Mouse (Mus musculus): ENCODE data around the gene Pafah1b3.

- TF ChIP-seq GATA1 (IDR thresholded peaks at IDR 0.05; ENCODE audit: low read depth, low read length) (no peak), POLR2A (IDR thresholded peaks at IDR 0.05; ENCODE audit: control insufficient read depth in 1 of 2, insufficient read depth in 1 of 2, low read depth in 1 of 2, low read length in 2 of 2, poor library complexity in 1 of 2) (no peak), MAX (IDR thresholded peaks at IDR 0.05; ENCODE audit: low read length) (no peak), TCF12 (IDR thresholded peaks at IDR 0.05; ENCODE audit: low read depth, low read length) (no peak), CTCF (IDR thresholded peaks at IDR 0.05 in 2 of 3, conservative IDR thresholded peaks at IDR 0.05 in 1 of 3; ENCODE audit: control insufficient read depth in 1 of 3, insufficient read depth in 1 of 3, low read depth in 2 of 3, low read length in 3 of 3, poor library complexity in 1 of 3, severe bottlenecking in 1 of 3) (no peak), USF1 (IDR thresholded peaks at IDR 0.05; ENCODE audit: low read depth, low read length) (no peak), MXI1 (IDR thresholded peaks at IDR 0.05; ENCODE audit: low read depth, low read length) (no peak), CHD2 (IDR thresholded peaks at IDR 0.05; ENCODE audit: low read length) (no peak), MAFK (IDR thresholded peaks at IDR 0.05; ENCODE audit: borderline replicate concordance, low read depth, low read length) (no peak), ZNF384 (IDR thresholded peaks at IDR 0.05; ENCODE audit: low read depth, low read length) (no peak), E2F4 (IDR thresholded peaks at IDR 0.05; ENCODE audit: borderline replicate concordance, low read depth, low read length) (no peak), ZC3H11A (IDR thresholded peaks at IDR 0.05; ENCODE audit: low read depth, low read length) (no peak), TAL1 (IDR thresholded peaks at IDR 0.05; ENCODE audit: low read length) (no peak), NRF1 (IDR thresholded peaks at IDR 0.05; ENCODE audit: insufficient read depth, low read depth, low read length, poor library complexity, severe bottlenecking) (no peak)
Observed at GRCm38 (mm10) chr7:25251822-25252221, 46.0 kb downstream of the Pafah1b3 start.
